Mouse (Mus musculus): ENCODE measurements around the gene Trip4.
A peak's percentile ranks its signal among the peaks of the same experiment; 100 is the strongest.
"Not testable (repeated sequence)": the region's sequence is repeated elsewhere in the genome, so short reads cannot be mapped to it uniquely, and the experiment has no call there.

Gene Trip4

DNA sequence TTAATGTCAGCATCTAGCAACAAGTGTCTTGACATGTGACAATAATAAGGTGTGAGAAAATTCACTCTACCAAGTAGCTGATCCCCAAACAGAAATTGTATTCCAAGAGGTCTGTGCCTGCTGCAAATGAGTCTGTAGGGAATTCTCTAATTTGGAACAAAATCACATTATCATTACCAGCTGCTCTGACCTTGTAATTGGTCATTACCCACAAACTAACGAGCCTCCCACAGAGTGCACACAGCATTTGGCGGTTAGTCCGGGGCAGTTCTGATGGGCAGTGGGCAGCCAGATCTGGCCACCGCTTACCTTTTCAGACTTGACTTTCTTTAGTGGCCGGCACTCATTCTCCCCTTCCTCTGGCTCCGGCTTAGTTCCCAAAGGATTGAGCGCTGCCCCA is 114.3 kb downstream of the Trip4 start:
- DNase-seq (ENCODE audit: low spot score): no peak

- DNase-seq (ENCODE audit: low spot score): no peak
Observed at GRCm38 (mm10) chr9:65793506-65793905, 115.1 kb downstream of the Trip4 start.

- DNase-seq (ENCODE audit: low spot score): no peak
Observed at GRCm38 (mm10) chr9:65793086-65793485, 115.5 kb downstream of the Trip4 start.

- no peak for DNase-seq (ENCODE audit: low spot score)
Observed at GRCm38 (mm10) chr9:65791846-65792245, 116.7 kb downstream of the Trip4 start.

DNA sequence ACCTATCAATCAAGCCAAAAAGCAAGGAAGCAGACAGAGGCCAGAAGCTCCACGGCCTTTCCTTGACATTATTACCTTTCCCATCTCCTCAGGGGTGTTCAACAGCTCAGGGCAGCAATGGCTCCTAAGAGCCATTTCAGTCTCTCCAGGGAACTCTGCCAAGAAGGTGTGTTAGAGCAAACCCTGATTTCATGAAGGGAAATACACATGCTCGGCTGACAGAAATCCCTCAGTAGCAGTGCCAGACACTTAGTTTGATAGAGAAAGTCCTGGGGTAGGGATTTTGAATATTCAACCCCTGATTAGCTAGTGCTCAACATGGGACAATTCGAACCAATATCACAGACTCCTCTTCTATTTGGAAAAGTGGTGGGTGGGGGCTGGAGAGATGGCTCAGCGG is 117.5 kb downstream of the Trip4 start:
- DNase-seq (ENCODE audit: low spot score): no peak

DNA sequence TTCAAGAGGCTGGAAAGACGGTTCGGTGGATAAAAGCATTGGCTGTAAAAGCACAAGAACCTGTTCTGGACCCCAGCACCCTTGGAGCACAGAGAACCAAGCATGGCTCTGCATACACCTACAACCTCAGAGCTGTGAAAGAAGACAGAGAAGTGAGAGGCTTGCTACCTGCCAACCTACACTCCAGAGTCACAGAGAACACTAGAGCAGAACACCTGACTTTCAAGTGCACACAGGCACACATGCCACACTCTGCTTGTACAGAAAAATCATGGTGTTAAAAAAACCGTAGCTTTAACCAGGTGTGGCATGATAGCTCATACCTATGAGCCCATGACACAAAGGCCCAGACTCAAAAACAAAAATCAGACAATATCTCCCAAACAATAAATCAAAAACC is 118.8 kb downstream of the Trip4 start:
- DNase-seq (ENCODE audit: low spot score): no peak

DNA sequence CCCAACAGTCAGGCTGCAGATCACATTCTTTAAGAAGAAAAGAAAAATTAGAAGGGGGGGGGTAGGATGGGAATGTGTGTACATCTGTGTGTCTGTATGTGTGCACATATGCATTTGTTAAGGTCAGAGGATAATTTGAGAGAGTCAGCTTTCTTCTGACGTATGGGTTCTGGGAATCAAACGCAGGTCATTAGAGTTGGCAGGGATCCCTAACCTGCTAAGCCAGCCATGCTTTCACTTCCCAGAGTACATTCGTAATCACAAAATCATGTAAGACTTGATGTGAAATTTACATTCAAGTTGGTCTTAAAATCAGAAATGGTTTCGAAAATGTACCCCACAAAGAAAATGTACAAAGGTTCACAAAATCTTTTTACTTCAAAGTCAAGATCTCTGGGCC is 120.0 kb downstream of the Trip4 start:
- DNase-seq (ENCODE audit: low spot score): no peak

DNA sequence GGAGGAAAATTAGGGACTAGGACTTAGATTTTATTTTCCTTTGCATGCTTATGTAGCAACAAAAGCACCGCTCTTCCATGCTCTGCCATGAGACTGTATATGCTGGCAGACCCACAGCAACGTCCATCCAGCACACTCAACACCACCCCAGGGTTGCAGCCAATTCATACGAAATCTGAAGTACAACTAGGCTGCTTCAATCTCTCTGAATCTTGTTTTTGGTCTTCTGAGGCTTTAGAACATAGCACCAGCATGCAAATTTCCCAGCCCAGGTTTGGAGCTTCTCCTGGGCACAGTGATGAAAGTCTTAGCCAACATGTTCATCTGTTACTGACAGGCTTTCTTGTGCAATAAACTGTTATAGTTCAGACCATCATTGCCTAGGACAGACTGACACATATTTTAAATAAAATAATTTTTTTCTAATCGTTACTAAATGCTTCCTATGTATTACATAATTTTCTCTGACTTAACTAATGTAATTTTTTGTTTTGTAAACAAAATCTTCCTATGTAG is 120.7 kb downstream of the Trip4 start:
- no peak for DNase-seq (ENCODE audit: low spot score)

DNA sequence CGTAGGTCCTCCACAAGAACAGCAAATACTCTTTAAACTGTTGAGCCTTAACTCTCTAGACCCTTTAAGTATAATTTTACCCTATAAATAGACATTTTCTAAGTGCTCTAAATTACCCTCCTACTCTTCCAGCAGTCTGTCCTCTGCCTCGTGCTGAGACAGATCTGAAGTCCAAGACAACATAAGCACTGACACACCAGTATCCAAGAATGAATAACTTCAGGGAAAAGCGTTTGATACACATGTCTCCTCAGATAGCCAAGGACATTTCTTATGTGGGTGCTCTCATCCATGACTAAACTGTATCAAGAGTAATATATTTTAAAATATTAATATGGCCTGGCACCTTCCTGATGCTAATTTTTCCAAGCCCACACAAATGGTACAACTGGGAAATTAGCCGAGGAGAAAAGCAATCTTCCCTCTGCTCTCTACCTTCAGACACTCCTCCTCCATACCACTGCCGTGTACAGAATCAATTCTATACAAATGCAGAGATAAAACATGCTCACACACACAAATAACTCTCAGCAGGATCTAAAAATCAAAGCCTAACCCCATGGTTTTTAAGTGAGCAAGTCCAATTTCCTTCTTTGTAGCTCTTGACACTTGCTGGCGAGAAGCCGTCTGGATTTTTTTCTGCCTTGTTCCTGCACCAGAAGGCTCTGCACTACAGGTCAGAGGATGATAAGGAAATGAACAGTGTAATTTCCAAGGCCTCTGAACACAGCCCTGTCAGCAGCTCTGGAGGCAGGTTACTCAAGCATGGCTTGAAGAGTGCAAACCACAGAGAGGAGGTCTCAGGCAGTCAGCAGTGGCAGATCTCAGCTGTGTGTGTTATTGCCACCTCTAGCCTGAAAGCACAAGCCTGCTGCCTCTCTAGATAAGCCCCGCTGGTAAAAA is 121.5 kb downstream of the Trip4 start:
- peak; percentile 45 for DNase-seq (ENCODE audit: low spot score)

DNA sequence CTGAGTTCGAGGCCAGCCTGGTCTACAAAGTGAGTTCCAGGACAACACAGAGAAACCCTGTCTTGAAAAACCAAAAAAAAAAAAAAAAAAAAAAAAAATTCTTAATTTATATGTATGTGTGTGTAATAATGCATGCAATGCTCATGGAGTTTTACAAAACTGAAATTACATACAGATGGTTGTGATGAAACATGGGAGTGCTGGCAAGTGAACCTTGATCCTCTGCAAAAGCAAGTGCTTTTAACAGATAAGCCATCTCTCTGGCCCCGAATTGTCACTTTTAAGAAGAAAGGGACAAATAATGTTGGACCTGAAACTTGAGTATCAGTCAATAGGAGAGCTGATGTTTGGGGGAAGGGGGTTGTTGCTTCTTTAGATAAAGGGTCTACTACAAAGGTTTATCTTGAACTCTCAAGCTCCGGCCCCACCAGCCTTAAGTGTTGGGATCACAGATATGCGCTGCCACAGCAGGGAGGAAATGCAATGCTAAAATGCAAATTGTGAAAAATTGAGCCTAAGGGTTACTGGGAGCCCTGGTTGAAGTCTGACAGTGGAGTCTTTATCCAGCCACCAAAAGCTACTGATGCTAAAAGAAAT is 122.7 kb downstream of the Trip4 start:
- no peak for DNase-seq (ENCODE audit: low spot score)

- DNase-seq (ENCODE audit: low spot score): not testable (repeated sequence)
Observed at GRCm38 (mm10) chr9:65779619-65780018, 129.0 kb downstream of the Trip4 start.

All from urinary bladder, postnatal 14 days (tissue).